Mouse (Mus musculus): ENCODE data around the gene Tfdp2.

Gene Tfdp2

GRCm38 (mm10) chr9:96371075-96371474, 175.0 kb downstream of the Tfdp2 start:
- DNase-seq (ENCODE audit: low spot score), result no peak

All from testis, postnatal 10 days (tissue).